Mouse (Mus musculus): ENCODE measurements at regions not wholly inside any gene's neighbourhood (a gene's known extent, or its start where the extent isn't known, plus 50 kb on each side); places are given as distances from the start of the nearest gene placed in this dataset.

DNA sequence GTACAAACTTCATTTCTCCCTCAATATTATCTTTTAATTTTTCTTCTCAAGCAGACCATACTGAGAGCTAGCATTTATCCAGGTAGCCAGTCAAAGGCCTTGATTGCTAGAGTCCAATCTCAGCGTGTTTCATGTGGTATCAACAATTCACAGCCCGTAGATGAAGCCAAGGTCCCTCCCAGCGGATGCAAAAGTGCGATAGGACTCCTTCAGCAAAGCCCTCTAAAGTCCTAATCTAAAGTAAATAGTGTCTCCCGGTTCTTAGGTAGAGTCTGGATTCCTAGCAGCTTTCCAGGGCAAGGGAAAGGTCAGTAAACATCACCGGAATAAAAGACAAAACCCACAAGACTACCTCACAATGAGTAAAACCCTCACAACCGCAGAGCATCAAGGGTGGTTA is 379.5 kb upstream of the Arglu1 start:
- no peak for TF ChIP-seq CTCF (IDR thresholded peaks at IDR 0.05; ENCODE audit: low read depth)
- no peak for TF ChIP-seq EP300 (IDR thresholded peaks at IDR 0.05; ENCODE audit: low read depth)
